Mouse (Mus musculus) embryo, embryonic 9.5 days (tissue): ENCODE data around the gene Ift80.
"Not testable (repeated sequence)": the region's sequence is repeated elsewhere in the genome, so short reads cannot be mapped to it uniquely, and the experiment has no call there.

ENCODE experiments used
- DNase-seq: peaks from one replicate; pipeline ENCODE4 v3.0.0-alpha.2; 2017; ENCODE audit errors: extremely low spot score

Gene Ift80

GRCm38 (mm10) chr3:69004437-69005337, at the start of gene Ift80, which contains the start of gene Smc4:
Ift80 (minus strand) TSS chr3:69004570.
Smc4 (plus strand) TSS chr3:69004738.
- DNase-seq, result peak; percentile 97

- no peak for DNase-seq
Measured at GRCm38 (mm10) chr3:69051894-69052293, 47.5 kb upstream of the Ift80 start.

- DNase-seq, result no peak
Measured at GRCm38 (mm10) chr3:69049011-69049410, 44.6 kb upstream of the Ift80 start.

- DNase-seq, result no peak
Measured at GRCm38 (mm10) chr3:69047684-69048083, 43.3 kb upstream of the Ift80 start.

- no peak for DNase-seq
Measured at GRCm38 (mm10) chr3:69046509-69046908, 42.1 kb upstream of the Ift80 start.

- DNase-seq, result peak; percentile 44
Measured at GRCm38 (mm10) chr3:69045750-69046149, 41.4 kb upstream of the Ift80 start.

GRCm38 (mm10) chr3:69045400-69045703, 41.0 kb upstream of the Ift80 start:
- DNase-seq, result no peak

- peak; percentile 97 for DNase-seq
Measured at GRCm38 (mm10) chr3:69044645-69045399, 40.5 kb upstream of the Ift80 start, which contains the start of gene Trim59. Trim59 (minus strand) TSS chr3:69044755.

GRCm38 (mm10) chr3:69044167-69044591, 39.8 kb upstream of the Ift80 start:
- peak; percentile 81 for DNase-seq

- DNase-seq, result no peak
Measured at GRCm38 (mm10) chr3:69041298-69041697, 36.9 kb upstream of the Ift80 start.

GRCm38 (mm10) chr3:69040105-69040504, 35.7 kb upstream of the Ift80 start:
- no peak for DNase-seq

- no peak for DNase-seq
Measured at GRCm38 (mm10) chr3:69026133-69026783, 21.9 kb upstream of the Ift80 start.

GRCm38 (mm10) chr3:69020764-69021163, 16.4 kb upstream of the Ift80 start:
- no peak for DNase-seq

- DNase-seq, result no peak
Measured at GRCm38 (mm10) chr3:69020285-69020684, 15.9 kb upstream of the Ift80 start.

- not testable (repeated sequence) for DNase-seq
Measured at GRCm38 (mm10) chr3:69018635-69019034, 14.3 kb upstream of the Ift80 start.

GRCm38 (mm10) chr3:69017181-69017580, 12.8 kb upstream of the Ift80 start:
- no peak for DNase-seq

- DNase-seq, result no peak
Measured at GRCm38 (mm10) chr3:69008873-69009272, 4.5 kb upstream of the Ift80 start.

GRCm38 (mm10) chr3:69006246-69006760, 1.9 kb upstream of the Ift80 start:
- no peak for DNase-seq

- peak; percentile 78 for DNase-seq
Measured at GRCm38 (mm10) chr3:69005338-69006245, 1.2 kb upstream of the Ift80 start.

GRCm38 (mm10) chr3:69004055-69004436, 324 bp downstream of the Ift80 start:
- no peak for DNase-seq

GRCm38 (mm10) chr3:69002781-69003180, 1.6 kb downstream of the Ift80 start:
- no peak for DNase-seq
